Mouse (Mus musculus): ENCODE results near the gene Lgals8. TPM values are rescaled to one million over a fixed set of nuclear protein-coding genes. Genes with fewer than 3 reads are reported as not detected.

The Lgals8 gene
- total and polyA plus RNA-seq, 3 experiments: 28.1 to 39.7 (median 35.9) TPM

GRCm38 (mm10) chr13:12485197-12485596 lies 20.5 kb upstream of the Lgals8 start:
- intact Hi-C loops (cut with DNase I): no loop called here
- H3K27ac ChIP-seq: no peak overlapping the region
- 71% methylated on average over 2 of the region's 2 CpGs for WGBS
- no peaks in the 10 kb centered on the region for H3K79me2 ChIP-seq (replicated peaks; ENCODE audit: control insufficient read depth, insufficient read depth, low read length)
- no peaks in the 10 kb centered on the region for H3K4me1 ChIP-seq (ENCODE audit: control insufficient read depth, insufficient read depth, low read length)
- DNase-seq: no peak
- H3K36me3 ChIP-seq (ENCODE audit: control insufficient read depth, insufficient read depth, low read length): no peaks in the 10 kb centered on the region
- H3K9ac ChIP-seq (ENCODE audit: low read depth, low read length): no peak overlapping the region
- TF ChIP-seq POLR2A (IDR thresholded peaks at IDR 0.05; ENCODE audit: insufficient read depth, low read depth, low read length): no peak
- no peak for TF ChIP-seq EP300 (IDR thresholded peaks at IDR 0.05; ENCODE audit: insufficient read depth, low read depth, low read length)
- no peak for TF ChIP-seq CTCF (IDR thresholded peaks at IDR 0.05)
- no peak overlapping the region for H3K4me3 ChIP-seq
- no peaks in the 10 kb centered on the region for H3K27me3 ChIP-seq (ENCODE audit: control insufficient read depth, insufficient read depth, low read length)

GRCm38 (mm10) chr13:12479802-12480201 lies 15.1 kb upstream of the Lgals8 start:
- Histone ChIP-seq H3K4me3 (no peak overlapping the region), H3K27me3 (ENCODE audit: control insufficient read depth, insufficient read depth, low read length) (no peaks in the 10 kb centered on the region), H3K27ac (no peak overlapping the region), H3K36me3 (ENCODE audit: control insufficient read depth, insufficient read depth, low read length) (no peaks in the 10 kb centered on the region), H3K79me2 (replicated peaks; ENCODE audit: control insufficient read depth, insufficient read depth, low read length) (no peaks in the 10 kb centered on the region), H3K9ac (ENCODE audit: low read depth, low read length) (no peak overlapping the region), H3K4me1 (ENCODE audit: control insufficient read depth, insufficient read depth, low read length) (no peaks in the 10 kb centered on the region)
- TF ChIP-seq CTCF (IDR thresholded peaks at IDR 0.05) (no peak), POLR2A (IDR thresholded peaks at IDR 0.05; ENCODE audit: insufficient read depth, low read depth, low read length) (no peak), EP300 (IDR thresholded peaks at IDR 0.05; ENCODE audit: insufficient read depth, low read depth, low read length) (no peak)
- intact Hi-C loops (cut with DNase I): no loop called here
- DNase-seq: no peak
- WGBS: 75% methylated on average over 6 of the region's 6 CpGs

- no peaks in the 10 kb centered on the region for H3K27me3 ChIP-seq (ENCODE audit: control insufficient read depth, insufficient read depth, low read length)
- H3K4me3 ChIP-seq: no peak overlapping the region
- 77% methylated on average over 15 of the region's 15 CpGs for WGBS
- H3K4me1 ChIP-seq (ENCODE audit: control insufficient read depth, insufficient read depth, low read length): no peaks in the 10 kb centered on the region
- H3K79me2 ChIP-seq (replicated peaks; ENCODE audit: control insufficient read depth, insufficient read depth, low read length): no peaks in the 10 kb centered on the region
- no peak overlapping the region for H3K9ac ChIP-seq (ENCODE audit: low read depth, low read length)
- no peak for TF ChIP-seq EP300 (IDR thresholded peaks at IDR 0.05; ENCODE audit: insufficient read depth, low read depth, low read length)
- intact Hi-C loops (cut with DNase I): no loop called here
- H3K36me3 ChIP-seq (ENCODE audit: control insufficient read depth, insufficient read depth, low read length): no peaks in the 10 kb centered on the region
- H3K27ac ChIP-seq: no peak overlapping the region
- DNase-seq: no peak
These were observed 13.6 kb upstream of the Lgals8 start for GRCm38 (mm10) chr13:12478301-12478700.

- 94% methylated on average over 4 of the region's 4 CpGs for WGBS
- TF ChIP-seq EP300 (IDR thresholded peaks at IDR 0.05; ENCODE audit: insufficient read depth, low read depth, low read length): no peak
- no peak for TF ChIP-seq POLR2A (IDR thresholded peaks at IDR 0.05; ENCODE audit: insufficient read depth, low read depth, low read length)
- no peak for TF ChIP-seq CTCF (IDR thresholded peaks at IDR 0.05)
- intact Hi-C loops (cut with DNase I): no loop called here
These were observed 12.1 kb upstream of the Lgals8 start for GRCm38 (mm10) chr13:12476886-12477285.

GRCm38 (mm10) chr13:12475239-12475638 lies 10.5 kb upstream of the Lgals8 start:
- Histone ChIP-seq H3K79me2 (replicated peaks; ENCODE audit: control insufficient read depth, insufficient read depth, low read length) (no peaks in the 10 kb centered on the region), H3K36me3 (ENCODE audit: control insufficient read depth, insufficient read depth, low read length) (no peaks in the 10 kb centered on the region), H3K27me3 (ENCODE audit: control insufficient read depth, insufficient read depth, low read length) (no peaks in the 10 kb centered on the region), H3K4me3 (no peak overlapping the region), H3K4me1 (ENCODE audit: control insufficient read depth, insufficient read depth, low read length) (no peaks in the 10 kb centered on the region), H3K27ac (no peak overlapping the region), H3K9ac (ENCODE audit: low read depth, low read length) (no peak overlapping the region)
- 58% methylated on average over 6 of the region's 6 CpGs for WGBS
- TF ChIP-seq POLR2A (IDR thresholded peaks at IDR 0.05; ENCODE audit: insufficient read depth, low read depth, low read length): no peak
- TF ChIP-seq EP300 (IDR thresholded peaks at IDR 0.05; ENCODE audit: insufficient read depth, low read depth, low read length): no peak
- intact Hi-C loops (cut with DNase I): no loop called here
- no peak for DNase-seq

More at GRCm38 (mm10) chr13:12476886-12477285, 12.1 kb upstream of the Lgals8 start:
- Histone ChIP-seq H3K79me2 (replicated peaks; ENCODE audit: control insufficient read depth, insufficient read depth, low read length) (no peaks in the 10 kb centered on the region), H3K4me3 (no peak overlapping the region), H3K27me3 (ENCODE audit: control insufficient read depth, insufficient read depth, low read length) (no peaks in the 10 kb centered on the region), H3K27ac (no peak overlapping the region), H3K9ac (ENCODE audit: low read depth, low read length) (no peak overlapping the region), H3K36me3 (ENCODE audit: control insufficient read depth, insufficient read depth, low read length) (no peaks in the 10 kb centered on the region), H3K4me1 (ENCODE audit: control insufficient read depth, insufficient read depth, low read length) (no peaks in the 10 kb centered on the region)
- no peak for DNase-seq

GRCm38 (mm10) chr13:12473724-12474378 lies 9.1 kb upstream of the Lgals8 start:
- no peaks in the 10 kb centered on the region for H3K4me1 ChIP-seq (ENCODE audit: control insufficient read depth, insufficient read depth, low read length)
- no peak overlapping the region for H3K27ac ChIP-seq
- H3K27me3 ChIP-seq (ENCODE audit: control insufficient read depth, insufficient read depth, low read length): no peaks in the 10 kb centered on the region
- H3K36me3 ChIP-seq (ENCODE audit: control insufficient read depth, insufficient read depth, low read length): no peaks in the 10 kb centered on the region
- TF ChIP-seq CTCF (IDR thresholded peaks at IDR 0.05) (peak; percentile 98), POLR2A (IDR thresholded peaks at IDR 0.05; ENCODE audit: insufficient read depth, low read depth, low read length) (no peak), EP300 (IDR thresholded peaks at IDR 0.05; ENCODE audit: insufficient read depth, low read depth, low read length) (0 out of 2 replicates have a peak, but pooled peaks have one; percentile 47)
- no peak overlapping the region for H3K4me3 ChIP-seq
- DNase-seq: peak; percentile 59 to 74
- 36% methylated on average over 8 of the region's 8 CpGs for WGBS
- H3K79me2 ChIP-seq (replicated peaks; ENCODE audit: control insufficient read depth, insufficient read depth, low read length): no peaks in the 10 kb centered on the region
- H3K9ac ChIP-seq (ENCODE audit: low read depth, low read length): no peak overlapping the region
- intact Hi-C loops (cut with DNase I): loop anchor here (1.0 to 5.0 kb wide), 4 partner anchors 64 to 858 kb away; no protein-coding TSS in a partner anchor
